Mouse (Mus musculus) forebrain, postnatal 0 days (tissue): ENCODE data around the gene Acer1. TPM values are rescaled to one million over a fixed set of nuclear protein-coding genes. Genes with fewer than 3 reads are reported as not detected.

Source experiments
- ATAC-seq: fragments of 200-750 bp; cut with Nextera tagmentation; 2 replicates; pipeline ENCODE4 v1.8.0; 2017; ENCODE audit warnings: mild to moderate bottlenecking, moderate library complexity
- DNase-seq: peaks from one replicate; pipeline ENCODE4 v3.0.0-alpha.2; 2015
- H3K27ac ChIP-seq: fragments of 300-500 bp; sonication (generic); 2 replicates; pipeline ENCODE4 v1.5.1; 2014; ENCODE audit warnings: low read depth, mild to moderate bottlenecking, antibody characterized with exemption, low read length, moderate library complexity, mixed read lengths
- H3K27me3 ChIP-seq: fragments of 300-500 bp; sonication (generic); 2 replicates; pipeline ENCODE4 v1.6.1; 2014; ENCODE audit warnings: mild to moderate bottlenecking, low read length, mixed read lengths; ENCODE audit not compliant: insufficient read depth
- H3K36me3 ChIP-seq: fragments of 300-500 bp; sonication (generic); 2 replicates; pipeline ENCODE4 v1.6.1; 2014; ENCODE audit warnings: mild to moderate bottlenecking, moderate library complexity; ENCODE audit not compliant: insufficient read depth
- H3K4me1 ChIP-seq: fragments of 300-500 bp; sonication (generic); 2 replicates; pipeline ENCODE4 v1.6.1; 2014; ENCODE audit warnings: antibody characterized with exemption; ENCODE audit not compliant: insufficient read depth
- H3K4me2 ChIP-seq: fragments of 300-500 bp; sonication (generic); 2 replicates; pipeline ENCODE4 v1.6.1; 2014; ENCODE audit warnings: low read depth, mild to moderate bottlenecking, moderate library complexity
- H3K4me3 ChIP-seq: fragments of 300-500 bp; sonication (generic); 2 replicates; pipeline ENCODE4 v1.5.1; 2014; ENCODE audit warnings: low read depth, low read length, mixed read lengths
- H3K9ac ChIP-seq: fragments of 300-500 bp; sonication (generic); 2 replicates; pipeline ENCODE4 v1.6.1; 2014; ENCODE audit warnings: mild to moderate bottlenecking
- H3K9me3 ChIP-seq: fragments of 300-500 bp; sonication (generic); 2 replicates; pipeline ENCODE4 v1.6.1; 2016; ENCODE audit warnings: low read length
- CTCF ChIP-seq: sonication (generic); IDR thresholded peaks from 2 replicates; pipeline ENCODE4 v1.5.1; 2016; ENCODE audit warnings: antibody characterized with exemption, control low read depth, low read depth
- WGBS: fragments of 180-500 bp; shearing (Covaris S2); extraction: QIAGEN DNeasy Blood & Tissue Kit; methylation state at CpG from one replicate; pipeline ENCODE4 v1.1.7; 2014; 5-methylcytosine and 5-hydroxymethylcytosine counted together
- polyA plus RNA-seq: library from polyadenylated mRNA; unstranded; fragments of >200 nt; fragmentation: Nextera tagmentation; extraction: Ambion mirVana; gene quantifications from 2 replicates; pipeline ENCODE4 v1.2.1, GENCODE M21; 2015
- total RNA-seq: library from RNA; depleted of rRNA; stranded (reverse); fragments of >200 nt; gene quantifications from 2 replicates; pipeline ENCODE4 v1.2.3, GENCODE M21; 2014

Gene Acer1
- total and polyA plus RNA-seq, 2 experiments from 2014 or later = not detected

- Histone ChIP-seq H3K4me3 (no peak overlapping the region), H3K9ac (no peak overlapping the region), H3K27me3 (no peaks in the 10 kb centered on the region), H3K4me1 (no peaks in the 10 kb centered on the region), H3K36me3 (no peaks in the 10 kb centered on the region), H3K27ac (no peak overlapping the region), H3K4me2 (no peak overlapping the region), H3K9me3 (no peaks in the 10 kb centered on the region)
- ATAC-seq (no peak), DNase-seq (no peak)
- no peak for TF ChIP-seq CTCF
- 78% methylated on average over 5 of the region's 5 CpGs for WGBS
These were observed 19.1 kb downstream of the Acer1 start for GRCm38 (mm10) chr17:56962642-56963405.

- Histone ChIP-seq H3K9ac (no peak overlapping the region), H3K9me3 (no peaks in the 10 kb centered on the region)
- no peak for ATAC-seq
These were observed 20.0 kb downstream of the Acer1 start for GRCm38 (mm10) chr17:56961880-56962279.

GRCm38 (mm10) chr17:56958667-56959066, 23.3 kb downstream of the Acer1 start:
- Histone ChIP-seq H3K36me3 (no peaks in the 10 kb centered on the region), H3K9ac (no peak overlapping the region), H3K4me2 (no peak overlapping the region), H3K4me3 (no peak overlapping the region), H3K4me1 (no peaks in the 10 kb centered on the region), H3K27ac (no peak overlapping the region), H3K27me3 (no peaks in the 10 kb centered on the region), H3K9me3 (no peaks in the 10 kb centered on the region)
- DNase-seq (no peak), ATAC-seq (no peak)
- 85% methylated on average over 4 of the region's 4 CpGs for WGBS
- no peak for TF ChIP-seq CTCF

More at GRCm38 (mm10) chr17:56961880-56962279, 20.0 kb downstream of the Acer1 start:
- Histone ChIP-seq H3K4me2 (no peak overlapping the region), H3K4me3 (no peak overlapping the region), H3K27ac (no peak overlapping the region), H3K4me1 (no peaks in the 10 kb centered on the region), H3K27me3 (no peaks in the 10 kb centered on the region), H3K36me3 (no peaks in the 10 kb centered on the region)
- no peak for TF ChIP-seq CTCF
- WGBS = 91% methylated on average over 4 of the region's 4 CpGs
- DNase-seq = no peak

GRCm38 (mm10) chr17:56957763-56958429, 24.0 kb downstream of the Acer1 start:
- H3K27me3 ChIP-seq = no peaks in the 10 kb centered on the region
- no peaks in the 10 kb centered on the region for H3K36me3 ChIP-seq
- H3K4me2 ChIP-seq = no peak overlapping the region
- H3K27ac ChIP-seq = no peak overlapping the region
- no peaks in the 10 kb centered on the region for H3K4me1 ChIP-seq
- no peak for TF ChIP-seq CTCF
- H3K4me3 ChIP-seq = no peak overlapping the region
- H3K9ac ChIP-seq = no peak overlapping the region
- no peaks in the 10 kb centered on the region for H3K9me3 ChIP-seq
- DNase-seq (no peak), ATAC-seq (no peak)
- WGBS = 34% methylated on average over 11 of the region's 11 CpGs

GRCm38 (mm10) chr17:56954871-56955270, 27.1 kb downstream of the Acer1 start:
- no peaks in the 10 kb centered on the region for H3K36me3 ChIP-seq
- no peaks in the 10 kb centered on the region for H3K4me1 ChIP-seq
- H3K9me3 ChIP-seq = no peaks in the 10 kb centered on the region
- DNase-seq (no peak), ATAC-seq (no peak)
- H3K4me3 ChIP-seq = no peak overlapping the region
- no peak overlapping the region for H3K4me2 ChIP-seq
- 88% methylated on average over 7 of the region's 7 CpGs for WGBS
- no peak overlapping the region for H3K27ac ChIP-seq
- H3K9ac ChIP-seq = no peak overlapping the region
- no peak for TF ChIP-seq CTCF
- H3K27me3 ChIP-seq = no peaks in the 10 kb centered on the region

- Histone ChIP-seq H3K4me2 (no peak overlapping the region), H3K4me3 (no peak overlapping the region), H3K9ac (no peak overlapping the region), H3K4me1 (no peaks in the 10 kb centered on the region), H3K36me3 (no peaks in the 10 kb centered on the region), H3K9me3 (no peaks in the 10 kb centered on the region), H3K27ac (no peak overlapping the region), H3K27me3 (no peaks in the 10 kb centered on the region)
- DNase-seq = no peak
- no peak for ATAC-seq
- WGBS = 100% methylated on average over 1 of the region's 1 CpGs
- no peak for TF ChIP-seq CTCF
These were observed 29.3 kb downstream of the Acer1 start for GRCm38 (mm10) chr17:56952639-56953038.

- Histone ChIP-seq H3K27ac (no peak overlapping the region), H3K9ac (no peak overlapping the region), H3K27me3 (no peaks in the 10 kb centered on the region), H3K4me1 (no peaks in the 10 kb centered on the region), H3K36me3 (no peaks in the 10 kb centered on the region), H3K9me3 (no peaks in the 10 kb centered on the region), H3K4me3 (no peak overlapping the region), H3K4me2 (no peak overlapping the region)
- no peak for ATAC-seq
- DNase-seq = peak; percentile 31
- WGBS = 14% methylated on average over 3 of the region's 3 CpGs
- TF ChIP-seq CTCF = peak; percentile 56
These were observed 31.0 kb downstream of the Acer1 start for GRCm38 (mm10) chr17:56950915-56951314.
